Mouse (Mus musculus): Measurements from ENCODE around the gene Atp2a2. TPM values are rescaled to one million over a fixed set of nuclear protein-coding genes. Genes with fewer than 3 reads are reported as not detected.

The Atp2a2 gene
- polyA plus RNA-seq, 1 experiment from 2014 or later: 34.8 TPM

DNA sequence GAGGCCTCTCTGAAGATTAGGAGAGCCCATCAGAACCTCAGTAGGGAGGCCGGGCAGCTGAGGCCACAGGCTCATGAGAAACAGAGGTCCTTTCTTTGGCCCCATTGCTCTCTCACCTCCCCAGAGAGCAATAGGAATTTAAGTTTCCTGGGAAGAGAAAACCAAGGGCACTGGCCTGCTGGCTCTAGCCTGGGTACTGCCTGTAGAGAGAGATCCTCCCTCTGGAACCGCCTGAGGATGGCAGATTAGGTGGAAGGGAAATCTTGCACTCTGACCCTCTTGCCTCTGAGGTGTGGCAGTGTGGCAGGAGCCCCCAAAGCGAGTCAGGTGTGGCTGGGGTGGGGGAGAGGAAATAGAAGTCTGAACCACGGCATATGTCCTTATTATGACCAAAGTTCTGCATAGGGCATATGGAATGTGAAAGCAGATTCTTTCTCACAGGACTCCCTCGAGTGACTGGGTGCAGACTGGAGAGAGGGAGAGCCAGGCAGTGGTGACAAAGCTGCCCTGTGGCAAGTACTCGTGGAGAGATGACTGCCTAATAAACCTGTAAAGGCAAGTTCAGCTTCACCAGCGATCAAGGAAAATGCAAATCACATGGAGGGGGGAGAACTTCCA lies 17.1 kb upstream of the Atp2a2 start:
- no peak overlapping the region for H3K4me3 ChIP-seq (replicated peaks)
- no peaks in the 10 kb centered on the region for H3K9me3 ChIP-seq (replicated peaks)
- H3K36me3 ChIP-seq: no peaks in the 10 kb centered on the region
- H3K4me2 ChIP-seq (replicated peaks): no peak overlapping the region
- H3K4me1 ChIP-seq: peaks cover 29% of the 10 kb centered on the region
- H3K27ac ChIP-seq (replicated peaks): no peak overlapping the region; the same call in 1 of the 2 replicates
- 27% methylated on average over 7 of the region's 7 CpGs for WGBS
- no peaks in the 10 kb centered on the region for H3K27me3 ChIP-seq
- no peak overlapping the region for H3K9ac ChIP-seq
- ATAC-seq (ENCODE audit: insufficient number of reproducible peaks, low FRiP score, low TSS enrichment, low read depth): no peak

- Histone ChIP-seq H3K9ac (no peak overlapping the region), H3K9me3 (replicated peaks) (no peaks in the 10 kb centered on the region), H3K27ac (replicated peaks) (no peak overlapping the region), H3K36me3 (no peaks in the 10 kb centered on the region), H3K4me2 (replicated peaks) (no peak overlapping the region), H3K4me1 (peaks cover 36% of the 10 kb centered on the region), H3K27me3 (no peaks in the 10 kb centered on the region), H3K4me3 (replicated peaks) (no peak overlapping the region)
- 39% methylated on average over 8 of the region's 8 CpGs for WGBS
- ATAC-seq (ENCODE audit: insufficient number of reproducible peaks, low FRiP score, low TSS enrichment, low read depth): no peak
These were observed 16.2 kb upstream of the Atp2a2 start for GRCm38 (mm10) chr5:122518247-122518646.

DNA sequence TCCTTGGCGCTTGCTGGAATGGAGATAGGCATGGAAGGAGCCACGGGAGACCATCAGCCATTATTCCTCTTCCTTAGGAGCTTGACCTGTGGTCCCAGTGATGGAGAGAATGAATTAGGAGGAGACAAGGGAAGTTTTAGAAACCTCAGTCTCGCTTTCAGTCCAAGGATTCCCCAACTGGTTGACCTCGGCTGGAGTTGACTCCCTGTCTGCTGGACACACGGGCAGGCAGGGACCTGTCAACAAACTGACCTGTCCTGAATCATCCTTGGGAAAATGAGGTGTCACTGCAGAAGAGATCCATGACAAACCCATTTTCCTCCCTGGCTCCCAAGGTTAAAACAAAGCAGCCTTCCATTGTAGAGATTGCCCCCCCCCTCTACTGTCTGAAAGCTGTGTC lies 14.9 kb upstream of the Atp2a2 start:
- H3K9ac ChIP-seq: no peak overlapping the region
- no peak overlapping the region for H3K4me3 ChIP-seq (replicated peaks)
- no peak overlapping the region for H3K4me2 ChIP-seq (replicated peaks)
- 0 out of 2 replicates have a peak overlapping the region, but pooled peaks have one; percentile 2 for H3K27ac ChIP-seq (replicated peaks)
- H3K4me1 ChIP-seq: peaks cover 40% of the 10 kb centered on the region
- H3K9me3 ChIP-seq (replicated peaks): no peaks in the 10 kb centered on the region
- no peaks in the 10 kb centered on the region for H3K36me3 ChIP-seq
- no peaks in the 10 kb centered on the region for H3K27me3 ChIP-seq
- no peak for ATAC-seq (ENCODE audit: insufficient number of reproducible peaks, low FRiP score, low TSS enrichment, low read depth)
- 82% methylated on average over 5 of the region's 5 CpGs for WGBS

GRCm38 (mm10) chr5:122516029-122516730 lies 14.2 kb upstream of the Atp2a2 start:
- Histone ChIP-seq H3K9me3 (replicated peaks) (no peaks in the 10 kb centered on the region), H3K4me1 (peaks cover 45% of the 10 kb centered on the region), H3K27ac (replicated peaks) (peak overlapping the region; percentile 2; the same call in 1 of the 2 replicates), H3K4me2 (replicated peaks) (no peak overlapping the region), H3K36me3 (no peaks in the 10 kb centered on the region), H3K27me3 (no peaks in the 10 kb centered on the region), H3K4me3 (replicated peaks) (no peak overlapping the region), H3K9ac (no peak overlapping the region)
- 64% methylated on average over 11 of the region's 11 CpGs for WGBS
- no peak for ATAC-seq (ENCODE audit: insufficient number of reproducible peaks, low FRiP score, low TSS enrichment, low read depth)

GRCm38 (mm10) chr5:122514127-122514521 lies 12.1 kb upstream of the Atp2a2 start:
- H3K4me1 ChIP-seq: peaks cover 48% of the 10 kb centered on the region
- H3K4me2 ChIP-seq (replicated peaks): peak overlapping the region; percentile 21
- no peak for ATAC-seq (ENCODE audit: insufficient number of reproducible peaks, low FRiP score, low TSS enrichment, low read depth)
- WGBS: 25% methylated on average over 8 of the region's 8 CpGs
- H3K27me3 ChIP-seq: no peaks in the 10 kb centered on the region
- 0 out of 2 replicates have a peak overlapping the region, but pooled peaks have one; percentile 1 for H3K4me3 ChIP-seq (replicated peaks)
- no peaks in the 10 kb centered on the region for H3K9me3 ChIP-seq (replicated peaks)
- H3K9ac ChIP-seq: no peak overlapping the region
- no peaks in the 10 kb centered on the region for H3K36me3 ChIP-seq
- H3K27ac ChIP-seq (replicated peaks): peak overlapping the region; percentile 58

DNA sequence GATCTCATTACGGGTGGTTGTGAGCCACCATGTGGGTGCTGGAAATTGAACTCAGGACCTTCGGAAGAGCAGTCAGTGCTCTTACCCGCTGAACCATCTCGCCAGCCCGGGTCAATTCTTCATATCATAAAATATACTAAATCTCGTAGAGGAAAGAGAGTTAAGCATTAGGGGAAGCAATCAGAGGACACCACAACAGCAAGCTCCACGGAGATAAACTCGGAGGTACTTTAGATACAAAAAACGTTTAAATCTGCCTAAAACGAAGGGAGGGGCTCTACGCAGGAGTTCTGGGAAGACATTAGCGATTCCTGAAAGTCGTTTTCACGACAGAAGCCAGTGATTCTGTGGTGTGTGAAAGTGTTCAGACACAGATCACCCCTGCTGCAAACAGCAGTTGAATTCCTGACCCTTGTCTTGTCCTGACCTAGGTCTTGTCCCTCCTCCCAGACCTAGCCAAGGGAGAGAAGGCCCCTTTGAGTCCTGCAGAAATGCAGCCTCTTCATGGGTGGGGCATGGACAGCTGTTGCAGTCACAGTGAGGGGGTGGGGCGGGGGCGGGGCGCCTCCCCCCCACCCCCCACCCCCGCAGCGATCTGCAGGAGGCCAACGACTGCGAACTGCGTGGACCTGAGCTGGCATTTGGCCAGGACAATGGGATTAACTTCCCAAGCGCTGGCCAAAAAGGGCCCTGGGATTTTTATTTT lies 11.5 kb upstream of the Atp2a2 start:
- WGBS: 42% methylated on average over 22 of the region's 23 CpGs
- no peak overlapping the region for H3K9ac ChIP-seq
- no peak; the same call in 1 of the 2 replicates for ATAC-seq (ENCODE audit: insufficient number of reproducible peaks, low FRiP score, low TSS enrichment, low read depth)
- H3K27me3 ChIP-seq: no peaks in the 10 kb centered on the region
- peak overlapping the region; percentile 21 for H3K4me2 ChIP-seq (replicated peaks)
- peak overlapping the region; percentile 58 for H3K27ac ChIP-seq (replicated peaks)
- H3K9me3 ChIP-seq (replicated peaks): no peaks in the 10 kb centered on the region
- H3K36me3 ChIP-seq: no peaks in the 10 kb centered on the region
- H3K4me1 ChIP-seq: peaks cover 42% of the 10 kb centered on the region
- 0 out of 2 replicates have a peak overlapping the region, but pooled peaks have one; percentile 1 for H3K4me3 ChIP-seq (replicated peaks)

DNA sequence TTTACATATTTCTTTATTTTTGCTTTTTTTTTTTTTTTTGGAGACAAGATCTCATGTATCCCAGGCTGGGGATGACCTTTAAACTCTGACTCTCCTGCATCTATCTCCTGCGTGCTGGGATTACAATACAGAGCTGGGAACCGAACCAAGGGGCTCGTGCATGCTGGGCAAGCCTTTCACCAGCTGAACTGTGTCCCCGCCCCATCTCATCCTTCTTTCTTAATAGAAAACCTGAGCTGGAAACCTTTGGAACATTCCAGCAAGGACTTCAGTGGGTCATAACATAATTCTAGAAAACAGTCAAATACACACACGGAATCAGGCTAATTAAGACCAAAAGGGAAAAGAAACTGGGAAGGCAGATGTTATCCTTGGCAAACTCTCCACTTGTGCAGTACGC lies 10.0 kb upstream of the Atp2a2 start:
- H3K4me2 ChIP-seq (replicated peaks): no peak overlapping the region
- H3K27ac ChIP-seq (replicated peaks): 0 out of 2 replicates have a peak overlapping the region, but pooled peaks have one; percentile 66
- H3K4me3 ChIP-seq (replicated peaks): no peak overlapping the region
- no peaks in the 10 kb centered on the region for H3K9me3 ChIP-seq (replicated peaks)
- no peak for ATAC-seq (ENCODE audit: insufficient number of reproducible peaks, low FRiP score, low TSS enrichment, low read depth)
- H3K36me3 ChIP-seq: no peaks in the 10 kb centered on the region
- no peaks in the 10 kb centered on the region for H3K27me3 ChIP-seq
- WGBS: 45% methylated on average over 6 of the region's 6 CpGs
- H3K4me1 ChIP-seq: peaks cover 41% of the 10 kb centered on the region
- H3K9ac ChIP-seq: no peak overlapping the region

DNA sequence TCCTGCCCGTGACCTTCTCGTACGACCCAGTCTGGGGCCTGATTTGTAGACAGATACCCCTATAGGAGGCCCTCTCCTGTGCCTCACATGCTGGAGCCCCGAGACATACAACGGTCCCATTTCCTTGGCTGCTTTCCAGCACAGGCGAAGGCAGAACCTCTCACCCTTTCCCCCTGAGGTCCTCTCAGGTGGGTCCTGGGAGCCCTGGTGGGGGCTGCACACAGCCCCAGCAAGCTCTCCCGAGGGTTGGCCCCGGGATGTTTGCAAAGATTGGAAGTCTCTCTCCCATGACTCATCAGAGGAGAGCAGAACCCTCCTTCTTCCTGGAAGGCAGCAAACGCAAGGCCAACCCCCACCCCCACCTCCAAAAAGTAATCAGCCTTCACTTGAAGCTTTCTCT lies 9.4 kb upstream of the Atp2a2 start:
- Histone ChIP-seq H3K4me3 (replicated peaks) (no peak overlapping the region), H3K4me2 (replicated peaks) (no peak overlapping the region), H3K9me3 (replicated peaks) (no peaks in the 10 kb centered on the region), H3K27ac (replicated peaks) (peak overlapping the region; percentile 66), H3K36me3 (no peaks in the 10 kb centered on the region), H3K27me3 (no peaks in the 10 kb centered on the region), H3K4me1 (peaks cover 41% of the 10 kb centered on the region), H3K9ac (no peak overlapping the region)
- ATAC-seq (ENCODE audit: insufficient number of reproducible peaks, low FRiP score, low TSS enrichment, low read depth): no peak
- WGBS: 32% methylated on average over 9 of the region's 9 CpGs

GRCm38 (mm10) chr5:122510651-122511157 lies 8.7 kb upstream of the Atp2a2 start:
- 57% methylated on average over 17 of the region's 17 CpGs for WGBS
- H3K9ac ChIP-seq: no peak overlapping the region
- peak; percentile 58 for ATAC-seq (ENCODE audit: insufficient number of reproducible peaks, low FRiP score, low TSS enrichment, low read depth)
- H3K36me3 ChIP-seq: no peaks in the 10 kb centered on the region
- H3K27me3 ChIP-seq: no peaks in the 10 kb centered on the region
- H3K4me3 ChIP-seq (replicated peaks): no peak overlapping the region
- no peak overlapping the region for H3K4me2 ChIP-seq (replicated peaks)
- H3K4me1 ChIP-seq: peaks cover 36% of the 10 kb centered on the region
- H3K27ac ChIP-seq (replicated peaks): peak overlapping the region; percentile 66
- no peaks in the 10 kb centered on the region for H3K9me3 ChIP-seq (replicated peaks)

GRCm38 (mm10) chr5:122509608-122510007 lies 7.6 kb upstream of the Atp2a2 start:
- Histone ChIP-seq H3K4me1 (peaks cover 33% of the 10 kb centered on the region), H3K36me3 (no peaks in the 10 kb centered on the region), H3K27ac (replicated peaks) (0 out of 2 replicates have a peak overlapping the region, but pooled peaks have one; percentile 22), H3K4me3 (replicated peaks) (no peak overlapping the region), H3K9ac (no peak overlapping the region), H3K9me3 (replicated peaks) (no peaks in the 10 kb centered on the region), H3K4me2 (replicated peaks) (no peak overlapping the region), H3K27me3 (no peaks in the 10 kb centered on the region)
- ATAC-seq (ENCODE audit: insufficient number of reproducible peaks, low FRiP score, low TSS enrichment, low read depth): no peak
- 51% methylated on average over 7 of the region's 7 CpGs for WGBS

DNA sequence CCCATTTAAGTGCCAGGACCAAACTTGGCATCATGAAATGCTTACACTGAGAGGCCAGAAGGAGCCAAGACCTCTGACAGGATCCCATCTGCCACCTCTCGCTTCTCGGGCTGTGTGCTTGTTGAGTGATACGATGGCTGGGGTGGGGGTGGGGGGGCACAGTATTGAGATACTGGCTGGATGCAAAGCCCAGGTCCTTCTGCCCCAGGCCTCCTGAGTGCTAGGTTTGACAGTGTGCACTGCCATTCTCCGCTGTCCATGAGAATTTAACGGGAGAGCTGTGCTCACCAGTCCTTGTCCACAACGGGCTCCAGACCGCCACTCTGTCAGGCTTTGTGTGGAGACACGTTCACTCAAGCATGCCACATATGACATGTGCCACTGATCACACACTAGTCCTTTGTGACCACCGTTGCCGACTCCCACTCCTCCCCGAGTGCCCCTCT lies 6.9 kb upstream of the Atp2a2 start:
- 91% methylated on average over 11 of the region's 11 CpGs for WGBS
- Histone ChIP-seq H3K4me2 (replicated peaks) (no peak overlapping the region), H3K4me1 (peaks cover 28% of the 10 kb centered on the region), H3K4me3 (replicated peaks) (no peak overlapping the region), H3K36me3 (no peaks in the 10 kb centered on the region), H3K27ac (replicated peaks) (no peak overlapping the region), H3K27me3 (no peaks in the 10 kb centered on the region), H3K9me3 (replicated peaks) (no peaks in the 10 kb centered on the region), H3K9ac (no peak overlapping the region)
- ATAC-seq (ENCODE audit: insufficient number of reproducible peaks, low FRiP score, low TSS enrichment, low read depth): no peak

Measured in embryonic facial prominence, embryonic 15.5 days (tissue).